Mouse (Mus musculus): ENCODE results near the gene Dcp1a. TPM values are rescaled to one million over a fixed set of nuclear protein-coding genes. Genes with fewer than 3 reads are reported as not detected.

Gene Dcp1a
- polyA plus RNA-seq, 1 experiment = 54.6 TPM

DNA sequence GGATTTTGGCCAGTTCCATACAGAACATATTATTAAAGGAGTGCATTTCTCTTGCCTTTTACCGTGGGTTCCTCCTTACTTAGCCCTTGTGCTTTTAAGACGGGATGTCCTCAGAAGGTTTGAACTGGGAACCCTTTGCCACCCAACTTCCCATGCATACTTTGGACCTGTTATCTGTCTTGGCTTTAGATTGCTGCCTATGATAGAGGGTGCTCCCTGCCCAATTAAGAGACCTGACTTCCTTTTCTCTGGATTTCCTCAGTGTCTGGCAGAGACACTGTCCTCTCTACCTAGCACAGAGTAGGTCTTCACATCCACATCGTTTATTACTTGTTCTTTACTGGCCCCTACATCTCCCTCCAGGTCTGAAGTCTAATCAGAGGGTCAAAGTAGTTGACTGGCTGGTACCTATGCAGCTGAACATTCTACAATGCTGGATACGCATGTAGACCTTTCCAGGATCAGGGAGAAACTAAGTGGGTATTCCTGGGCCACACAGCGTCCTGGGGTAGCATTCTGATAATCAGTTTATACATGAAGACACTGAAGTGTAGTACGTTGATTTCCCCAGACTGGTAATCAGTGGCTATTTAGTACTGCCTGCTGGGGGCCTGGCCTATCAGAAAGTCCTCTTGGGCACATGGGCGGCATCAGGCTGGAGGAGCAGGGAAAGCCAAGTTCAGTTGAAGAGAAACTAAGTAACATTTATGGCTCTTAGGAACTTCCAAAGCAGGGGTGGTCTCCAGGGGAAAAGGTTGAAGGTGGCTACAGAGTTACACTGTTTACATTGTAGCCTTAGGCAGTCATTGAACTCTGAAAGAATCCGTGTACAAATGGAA is 71.1 kb downstream of the Dcp1a start:
- Histone ChIP-seq H3K9me3 (replicated peaks; ENCODE audit: control insufficient read depth, insufficient read depth, low read length, poor library complexity, severe bottlenecking) (no peaks in the 10 kb centered on the region), H3K27ac (ENCODE audit: insufficient read depth, low read length) (no peak overlapping the region), H3K27me3 (ENCODE audit: control insufficient read depth, insufficient read depth, low read length, poor library complexity, severe bottlenecking) (no peaks in the 10 kb centered on the region), H3K9ac (ENCODE audit: low read depth, poor library complexity, severe bottlenecking) (peak overlapping the region; percentile 89), H3K4me1 (ENCODE audit: control insufficient read depth, insufficient read depth, low read length) (peaks cover 1% of the 10 kb centered on the region), H3K4me3 (ENCODE audit: low read depth, low read length) (peak overlapping the region; percentile 86), H3K36me3 (ENCODE audit: control insufficient read depth, insufficient read depth, low read length, poor library complexity, severe bottlenecking) (peaks cover 16% of the 10 kb centered on the region)
- TF ChIP-seq EP300 (IDR thresholded peaks at IDR 0.05; ENCODE audit: insufficient read depth, low read depth, low read length) = no peak

DNA sequence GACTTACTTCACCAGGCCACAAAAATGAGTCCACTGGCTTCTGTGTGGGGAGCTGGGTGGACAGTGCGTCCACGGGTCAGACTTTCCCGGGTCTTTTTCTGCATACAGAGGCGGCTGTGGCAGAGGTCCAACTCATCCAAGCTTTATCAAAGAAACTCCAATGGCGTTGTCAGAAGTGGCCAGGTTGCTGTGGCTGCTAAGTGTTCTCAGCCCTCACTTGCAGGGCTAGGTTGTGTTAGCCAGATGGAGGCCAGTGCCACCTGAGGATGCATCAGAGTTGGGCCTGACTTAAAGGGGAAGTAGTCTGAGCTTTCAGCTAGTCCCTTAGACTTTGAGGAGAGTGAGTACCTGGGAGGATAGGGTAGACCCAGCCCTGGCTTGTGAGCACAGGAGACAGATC is 72.2 kb downstream of the Dcp1a start:
- TF ChIP-seq EP300 (IDR thresholded peaks at IDR 0.05; ENCODE audit: insufficient read depth, low read depth, low read length) (no peak), POLR2A (IDR thresholded peaks at IDR 0.05; ENCODE audit: insufficient read depth, low read length) (no peak)
- Histone ChIP-seq H3K9ac (ENCODE audit: low read depth, poor library complexity, severe bottlenecking) (no peak overlapping the region), H3K4me1 (ENCODE audit: control insufficient read depth, insufficient read depth, low read length) (peaks cover 1% of the 10 kb centered on the region), H3K27ac (ENCODE audit: insufficient read depth, low read length) (no peak overlapping the region), H3K9me3 (replicated peaks; ENCODE audit: control insufficient read depth, insufficient read depth, low read length, poor library complexity, severe bottlenecking) (no peaks in the 10 kb centered on the region), H3K4me3 (ENCODE audit: low read depth, low read length) (no peak overlapping the region), H3K27me3 (ENCODE audit: control insufficient read depth, insufficient read depth, low read length, poor library complexity, severe bottlenecking) (no peaks in the 10 kb centered on the region), H3K36me3 (ENCODE audit: control insufficient read depth, insufficient read depth, low read length, poor library complexity, severe bottlenecking) (peaks cover 22% of the 10 kb centered on the region)

DNA sequence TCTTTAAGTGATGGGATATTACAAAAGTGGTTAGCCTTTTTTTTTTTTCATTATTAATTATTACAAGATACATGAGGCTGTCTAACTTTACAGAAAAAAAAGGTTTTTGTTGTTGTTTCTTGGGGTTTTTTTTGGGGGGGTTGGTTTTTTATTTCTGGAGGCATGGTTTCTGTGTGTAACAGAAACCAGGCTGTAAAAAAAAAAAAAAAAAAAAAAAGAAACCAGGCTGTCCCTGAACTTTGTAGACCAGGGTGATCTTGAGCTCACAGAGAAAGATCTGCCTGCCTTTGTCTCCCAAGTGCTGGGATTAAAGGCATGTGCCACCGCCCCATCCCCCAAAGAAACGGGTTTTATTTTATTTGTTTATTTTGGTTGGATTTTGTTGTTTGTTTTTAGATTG is 72.6 kb downstream of the Dcp1a start:
- Histone ChIP-seq H3K9ac (ENCODE audit: low read depth, poor library complexity, severe bottlenecking) (no peak overlapping the region), H3K4me1 (ENCODE audit: control insufficient read depth, insufficient read depth, low read length) (peaks cover 1% of the 10 kb centered on the region), H3K27me3 (ENCODE audit: control insufficient read depth, insufficient read depth, low read length, poor library complexity, severe bottlenecking) (no peaks in the 10 kb centered on the region), H3K36me3 (ENCODE audit: control insufficient read depth, insufficient read depth, low read length, poor library complexity, severe bottlenecking) (peaks cover 24% of the 10 kb centered on the region), H3K9me3 (replicated peaks; ENCODE audit: control insufficient read depth, insufficient read depth, low read length, poor library complexity, severe bottlenecking) (no peaks in the 10 kb centered on the region), H3K4me3 (ENCODE audit: low read depth, low read length) (no peak overlapping the region), H3K27ac (ENCODE audit: insufficient read depth, low read length) (no peak overlapping the region)
- TF ChIP-seq CTCF (IDR thresholded peaks at IDR 0.05; ENCODE audit: low read depth, low read length) = no peak
- no peak for TF ChIP-seq EP300 (IDR thresholded peaks at IDR 0.05; ENCODE audit: insufficient read depth, low read depth, low read length)

DNA sequence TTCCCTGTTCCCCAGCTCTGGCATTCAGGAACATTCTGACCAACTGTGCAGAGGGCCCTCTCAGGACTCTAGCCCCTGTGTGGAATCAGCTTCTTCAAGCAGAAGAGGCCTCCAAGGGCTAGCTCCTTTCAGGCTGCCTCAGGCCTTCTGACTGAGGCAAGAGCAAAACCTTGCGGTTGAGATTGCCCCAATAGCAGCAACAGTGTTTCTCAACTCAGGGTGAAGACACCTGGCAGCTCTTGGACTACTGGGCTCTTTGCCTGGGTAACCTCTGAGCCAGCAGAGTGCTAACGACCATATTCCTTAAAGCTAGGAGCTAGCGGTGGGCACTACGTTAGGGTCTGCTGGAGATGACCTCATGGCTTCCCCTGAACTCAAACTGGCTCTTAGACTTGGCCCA is 73.8 kb downstream of the Dcp1a start:
- Histone ChIP-seq H3K9me3 (replicated peaks; ENCODE audit: control insufficient read depth, insufficient read depth, low read length, poor library complexity, severe bottlenecking) (no peaks in the 10 kb centered on the region), H3K4me1 (ENCODE audit: control insufficient read depth, insufficient read depth, low read length) (peaks cover 2% of the 10 kb centered on the region), H3K4me3 (ENCODE audit: low read depth, low read length) (no peak overlapping the region), H3K27me3 (ENCODE audit: control insufficient read depth, insufficient read depth, low read length, poor library complexity, severe bottlenecking) (no peaks in the 10 kb centered on the region), H3K36me3 (ENCODE audit: control insufficient read depth, insufficient read depth, low read length, poor library complexity, severe bottlenecking) (peaks cover 24% of the 10 kb centered on the region), H3K9ac (ENCODE audit: low read depth, poor library complexity, severe bottlenecking) (no peak overlapping the region), H3K27ac (ENCODE audit: insufficient read depth, low read length) (no peak overlapping the region)
- no peak for TF ChIP-seq CTCF (IDR thresholded peaks at IDR 0.05; ENCODE audit: low read depth, low read length)
- TF ChIP-seq POLR2A (IDR thresholded peaks at IDR 0.05; ENCODE audit: insufficient read depth, low read length) = no peak
- TF ChIP-seq EP300 (IDR thresholded peaks at IDR 0.05; ENCODE audit: insufficient read depth, low read depth, low read length) = no peak

DNA sequence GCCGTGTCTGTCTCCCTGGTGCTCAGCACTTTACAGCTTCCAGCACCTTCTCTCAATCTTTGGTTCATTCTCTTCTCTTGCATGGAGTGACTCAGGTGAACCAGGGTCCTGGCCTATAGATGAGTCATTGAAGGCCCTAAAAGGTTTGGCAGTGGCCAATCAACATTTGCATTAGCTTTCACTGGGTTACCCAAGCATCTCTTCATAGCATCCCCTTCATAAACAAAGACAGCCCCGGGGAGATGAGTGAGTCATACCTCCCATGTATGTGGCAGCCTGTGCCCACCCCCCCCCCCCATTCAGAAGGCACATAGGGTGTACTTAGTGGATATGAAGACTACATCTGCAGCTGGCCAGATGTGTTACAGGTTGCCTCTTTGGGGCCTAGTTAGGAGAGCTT is 77.3 kb downstream of the Dcp1a start:
- TF ChIP-seq EP300 (IDR thresholded peaks at IDR 0.05; ENCODE audit: insufficient read depth, low read depth, low read length) (no peak), POLR2A (IDR thresholded peaks at IDR 0.05; ENCODE audit: insufficient read depth, low read length) (no peak), CTCF (IDR thresholded peaks at IDR 0.05; ENCODE audit: low read depth, low read length) (no peak)
- H3K36me3 ChIP-seq (ENCODE audit: control insufficient read depth, insufficient read depth, low read length, poor library complexity, severe bottlenecking) = peaks cover 48% of the 10 kb centered on the region
- H3K27me3 ChIP-seq (ENCODE audit: control insufficient read depth, insufficient read depth, low read length, poor library complexity, severe bottlenecking) = no peaks in the 10 kb centered on the region
- H3K4me1 ChIP-seq (ENCODE audit: control insufficient read depth, insufficient read depth, low read length) = peaks cover 2% of the 10 kb centered on the region
- no peak overlapping the region for H3K27ac ChIP-seq (ENCODE audit: insufficient read depth, low read length)
- no peak overlapping the region for H3K9ac ChIP-seq (ENCODE audit: low read depth, poor library complexity, severe bottlenecking)
- H3K9me3 ChIP-seq (replicated peaks; ENCODE audit: control insufficient read depth, insufficient read depth, low read length, poor library complexity, severe bottlenecking) = no peaks in the 10 kb centered on the region
- H3K4me3 ChIP-seq (ENCODE audit: low read depth, low read length) = no peak overlapping the region

DNA sequence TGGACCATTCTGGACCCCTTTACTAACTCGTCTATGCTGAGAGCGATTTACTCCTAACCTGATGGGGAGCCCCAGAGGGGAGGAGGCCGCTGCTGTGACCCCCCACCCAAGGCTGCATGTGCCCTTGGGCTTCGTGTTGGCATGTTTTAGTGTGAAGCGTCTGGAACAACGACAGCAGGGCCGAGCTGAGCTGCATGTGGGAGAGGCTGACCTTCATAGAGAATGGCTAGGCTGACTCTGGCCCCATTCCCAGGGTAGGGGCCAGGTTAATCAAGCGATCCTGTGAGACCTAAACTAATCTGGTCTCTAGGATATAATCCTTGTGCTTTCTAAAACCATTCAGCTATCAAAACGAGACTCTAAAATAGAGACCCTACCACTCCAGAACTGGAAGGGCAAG is 78.4 kb downstream of the Dcp1a start:
- no peak overlapping the region for H3K27ac ChIP-seq (ENCODE audit: insufficient read depth, low read length)
- H3K9me3 ChIP-seq (replicated peaks; ENCODE audit: control insufficient read depth, insufficient read depth, low read length, poor library complexity, severe bottlenecking) = no peaks in the 10 kb centered on the region
- no peak overlapping the region for H3K9ac ChIP-seq (ENCODE audit: low read depth, poor library complexity, severe bottlenecking)
- H3K4me1 ChIP-seq (ENCODE audit: control insufficient read depth, insufficient read depth, low read length) = peaks cover 2% of the 10 kb centered on the region
- peaks cover 50% of the 10 kb centered on the region for H3K36me3 ChIP-seq (ENCODE audit: control insufficient read depth, insufficient read depth, low read length, poor library complexity, severe bottlenecking)
- H3K4me3 ChIP-seq (ENCODE audit: low read depth, low read length) = no peak overlapping the region
- TF ChIP-seq EP300 (IDR thresholded peaks at IDR 0.05; ENCODE audit: insufficient read depth, low read depth, low read length) (no peak), CTCF (IDR thresholded peaks at IDR 0.05; ENCODE audit: low read depth, low read length) (no peak), POLR2A (IDR thresholded peaks at IDR 0.05; ENCODE audit: insufficient read depth, low read length) (no peak)
- H3K27me3 ChIP-seq (ENCODE audit: control insufficient read depth, insufficient read depth, low read length, poor library complexity, severe bottlenecking) = no peaks in the 10 kb centered on the region
